Mouse (Mus musculus): Measurements from ENCODE around the gene Plbd2. TPM values are rescaled to one million over a fixed set of nuclear protein-coding genes. Genes with fewer than 3 reads are reported as not detected.
A peak's percentile ranks its signal among the peaks of the same experiment; 100 is the strongest.

The Plbd2 gene
- total RNA-seq, 2 experiments from 2014 or later, result 47.4 to 50.3 TPM

- no peak for DNase-seq
These were observed 65.9 kb downstream of the Plbd2 start for GRCm38 (mm10) chr5:120437539-120437938.

DNA sequence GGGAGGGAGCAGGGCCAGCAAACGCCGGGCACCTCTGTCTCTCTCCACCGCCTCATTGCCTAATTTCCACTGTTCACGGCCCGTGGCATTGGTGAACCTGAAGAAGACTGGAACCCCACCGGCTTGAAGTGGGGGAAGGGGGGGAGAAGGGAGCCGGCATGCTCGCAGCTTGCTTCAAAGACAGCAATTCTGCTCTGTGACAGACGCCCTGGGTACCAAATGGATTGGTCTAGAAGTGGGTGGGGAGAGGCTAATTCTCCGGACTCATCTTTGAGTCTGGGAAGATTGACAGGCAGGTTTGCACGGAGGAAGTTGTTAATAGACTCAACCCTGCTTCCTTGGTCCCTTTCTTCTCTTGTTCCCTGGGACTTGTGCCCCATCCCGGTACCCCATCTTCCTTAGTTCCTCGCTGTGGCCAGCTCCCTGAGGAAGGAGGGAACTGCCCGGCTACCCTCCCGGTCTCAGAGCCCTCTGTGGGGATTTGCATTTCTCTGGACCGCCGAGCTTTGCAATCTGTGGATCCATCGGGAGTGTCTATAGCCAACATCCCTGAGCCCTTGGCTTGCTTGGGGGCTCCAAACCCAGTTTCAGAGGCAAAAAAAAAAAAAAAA is 66.4 kb downstream of the Plbd2 start:
- DNase-seq, result no peak

- peak in 1 of 2 experiments; percentile 10 for DNase-seq
These were observed 67.5 kb downstream of the Plbd2 start for GRCm38 (mm10) chr5:120435731-120436501.

- no peak for DNase-seq
These were observed 68.3 kb downstream of the Plbd2 start for GRCm38 (mm10) chr5:120435006-120435681.

DNA sequence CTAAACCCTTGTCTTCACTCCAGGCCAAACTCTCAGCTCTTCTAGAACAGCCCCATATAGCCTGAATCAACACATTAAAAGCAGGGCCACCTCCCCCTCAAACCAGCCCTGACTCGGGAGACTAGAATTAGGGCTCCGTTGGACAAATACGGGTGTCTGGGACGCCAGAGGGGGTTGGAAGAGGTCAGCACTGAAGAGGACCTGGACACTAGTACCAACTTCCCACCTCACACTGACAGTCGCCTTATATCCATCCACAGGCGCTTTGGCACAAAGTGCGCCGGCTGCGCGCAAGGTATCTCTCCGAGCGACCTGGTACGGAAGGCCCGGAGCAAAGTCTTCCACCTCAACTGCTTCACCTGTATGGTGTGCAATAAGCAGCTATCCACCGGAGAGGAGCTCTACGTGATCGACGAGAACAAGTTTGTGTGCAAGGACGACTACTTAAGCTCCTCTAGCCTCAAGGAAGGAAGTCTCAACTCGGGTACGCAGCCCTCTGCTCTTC is 69.1 kb downstream of the Plbd2 start:
- no peak for DNase-seq

Other genes with a start within 250 kb of the Plbd2 start
- not detected for gene Lhx5, start 71.9 kb downstream of the Plbd2 start, total RNA-seq (2021)
- 1 to 10 TPM; 6.8 to 9.4 TPM for gene Sdsl, start 30.8 kb downstream of the Plbd2 start, total RNA-seq (2021)
- 1 to 10 TPM in 1 of 2 experiments, under 1 TPM in 1; 0.87 to 2.4 TPM for gene Sds, start 27.1 kb downstream of the Plbd2 start, total RNA-seq (2021)
- gene Slc8b1, start 7.5 kb upstream of the Plbd2 start, total RNA-seq (2021), result 10 to 100 TPM in 1 of 2 experiments, 1 to 10 TPM in 1; 9.5 to 11.3 TPM
- 10 to 100 TPM; 29.7 to 35.5 TPM for gene Tpcn1, start 85.0 kb upstream of the Plbd2 start, total RNA-seq (2021)
- gene Iqcd, start 85.4 kb upstream of the Plbd2 start, total RNA-seq (2021), result not detected
- 10 to 100 TPM; 13.4 to 16.3 TPM for gene Rita1, start 109.0 kb upstream of the Plbd2 start, total RNA-seq (2021)
- 10 to 100 TPM; 19.2 to 23.0 TPM for gene Ddx54, start 109.1 kb upstream of the Plbd2 start, total RNA-seq (2021)
- not detected for gene Cfap73, start 130.6 kb upstream of the Plbd2 start, total RNA-seq (2021)
- under 1 TPM in 1 of 2 experiments, not detected in 1; 0.69 TPM for gene Rasal1, start 145.2 kb upstream of the Plbd2 start, total RNA-seq (2021)
- gene Dtx1, start 208.3 kb upstream of the Plbd2 start, total RNA-seq (2021), result 1 to 10 TPM in 1 of 2 experiments, under 1 TPM in 1; 0.99 to 2.7 TPM
- gene Oas2, start 246.2 kb upstream of the Plbd2 start, total RNA-seq (2021), result 1 to 10 TPM; 1.1 to 1.2 TPM